Mouse (Mus musculus) macrophage (primary cell): ENCODE results near the gene Zfp473. TPM values are rescaled to one million over a fixed set of nuclear protein-coding genes. Genes with fewer than 3 reads are reported as not detected.
"Not testable (repeated sequence)": the region's sequence is repeated elsewhere in the genome, so short reads cannot be mapped to it uniquely, and the experiment has no call there.

Experiments
- H3K27ac ChIP-seq: fragments of 350-480 bp; formaldehyde crosslinking; 2 replicates; pipeline ENCODE4 v1.9.0; 2021
- H3K36me3 ChIP-seq: fragments of 350-480 bp; formaldehyde crosslinking; 2 replicates; pipeline ENCODE4 v1.9.0; 2021; ENCODE audit errors: inconsistent target
- H3K4me3 ChIP-seq: fragments of 350-480 bp; formaldehyde crosslinking; 2 replicates; pipeline ENCODE4 v1.9.0; 2021; ENCODE audit errors: inconsistent target
- H3K79me2 ChIP-seq: fragments of 350-480 bp; formaldehyde crosslinking; 2 replicates; pipeline ENCODE4 v1.9.0; 2021; ENCODE audit errors: inconsistent target
- WGBS: methylation state at CpG from one replicate; pipeline ENCODE4 v1.1.7; 2026; ENCODE audit warnings: inconsistent platforms; ENCODE audit not compliant: missing documents; 5-methylcytosine and 5-hydroxymethylcytosine counted together
- polyA plus RNA-seq: library from polyadenylated mRNA; stranded (reverse); fragments of 250-400 nt; gene quantifications from 3 replicates; pipeline ENCODE4 v1.2.4, GENCODE M21; 2018; ENCODE audit warnings: inconsistent platforms

Gene Zfp473
- polyA plus RNA-seq, 1 experiment from 2014 or later = 0.30 TPM

GRCm38 (mm10) chr7:44744270-44744669 is 6.6 kb downstream of the Zfp473 start:
- no peaks in the 10 kb centered on the region for H3K36me3 ChIP-seq
- peaks cover 6% of the 10 kb centered on the region for H3K79me2 ChIP-seq
- H3K4me3 ChIP-seq = no peak overlapping the region
- H3K27ac ChIP-seq = no peak overlapping the region
- WGBS = 93% methylated on average over 9 of the region's 9 CpGs

GRCm38 (mm10) chr7:44741361-44741760 is 9.5 kb downstream of the Zfp473 start:
- Histone ChIP-seq H3K79me2 (no peaks in the 10 kb centered on the region), H3K27ac (no peak overlapping the region), H3K4me3 (no peak overlapping the region), H3K36me3 (no peaks in the 10 kb centered on the region)
- WGBS = 86% methylated on average over 8 of the region's 8 CpGs

- Histone ChIP-seq H3K27ac (no peak overlapping the region), H3K79me2 (no peaks in the 10 kb centered on the region), H3K4me3 (no peak overlapping the region), H3K36me3 (no peaks in the 10 kb centered on the region)
- WGBS = 85% methylated on average over 9 of the region's 9 CpGs
Measured at GRCm38 (mm10) chr7:44733723-44734122, 17.1 kb downstream of the Zfp473 start.

GRCm38 (mm10) chr7:44728082-44728975 is 22.5 kb downstream of the Zfp473 start:
- no peak overlapping the region for H3K4me3 ChIP-seq
- no peaks in the 10 kb centered on the region for H3K79me2 ChIP-seq
- H3K36me3 ChIP-seq = no peaks in the 10 kb centered on the region
- 92% methylated on average over 11 of the region's 11 CpGs for WGBS
- H3K27ac ChIP-seq = no peak overlapping the region

GRCm38 (mm10) chr7:44727151-44727550 is 23.7 kb downstream of the Zfp473 start:
- WGBS = 83% methylated on average over 5 of the region's 5 CpGs
- Histone ChIP-seq H3K36me3 (no peaks in the 10 kb centered on the region), H3K27ac (no peak overlapping the region), H3K79me2 (no peaks in the 10 kb centered on the region), H3K4me3 (no peak overlapping the region)

GRCm38 (mm10) chr7:44726343-44726742 is 24.5 kb downstream of the Zfp473 start:
- Histone ChIP-seq H3K79me2 (no peaks in the 10 kb centered on the region), H3K36me3 (no peaks in the 10 kb centered on the region), H3K4me3 (no peak overlapping the region), H3K27ac (no peak overlapping the region)
- WGBS = 66% methylated on average over 6 of the region's 6 CpGs

GRCm38 (mm10) chr7:44724316-44724715 is 26.5 kb downstream of the Zfp473 start:
- WGBS = 18% methylated on average over 7 of the region's 7 CpGs
- Histone ChIP-seq H3K36me3 (no peaks in the 10 kb centered on the region), H3K27ac (no peak overlapping the region), H3K79me2 (no peaks in the 10 kb centered on the region), H3K4me3 (no peak overlapping the region)

GRCm38 (mm10) chr7:44722058-44722457 is 28.8 kb downstream of the Zfp473 start:
- Histone ChIP-seq H3K36me3 (no peaks in the 10 kb centered on the region), H3K79me2 (no peaks in the 10 kb centered on the region), H3K4me3 (no peak overlapping the region), H3K27ac (no peak overlapping the region)
- 70% methylated on average over 5 of the region's 5 CpGs for WGBS

- H3K79me2 ChIP-seq = no peaks in the 10 kb centered on the region
- no peaks in the 10 kb centered on the region for H3K36me3 ChIP-seq
- no peak overlapping the region for H3K27ac ChIP-seq
- H3K4me3 ChIP-seq = no peak overlapping the region
- WGBS = 92% methylated on average over 5 of the region's 5 CpGs
Measured at GRCm38 (mm10) chr7:44709881-44710280, 41.0 kb downstream of the Zfp473 start.

GRCm38 (mm10) chr7:44708574-44708973 is 42.3 kb downstream of the Zfp473 start, which contains the start of gene Izumo2:
Gene Izumo2, plus strand, starts transcription at chr7:44708742.
- no peaks in the 10 kb centered on the region for H3K36me3 ChIP-seq
- 83% methylated on average over 14 of the region's 14 CpGs for WGBS

GRCm38 (mm10) chr7:44708093-44708492 is 42.8 kb downstream of the Zfp473 start:
- not testable (repeated sequence) for H3K27ac ChIP-seq, H3K79me2 ChIP-seq, H3K4me3 ChIP-seq, H3K36me3 ChIP-seq
- 89% methylated on average over 5 of the region's 6 CpGs for WGBS

More at GRCm38 (mm10) chr7:44708574-44708973, 42.3 kb downstream of the Zfp473 start, which contains the start of gene Izumo2:
- Histone ChIP-seq H3K79me2 (no peaks in the 10 kb centered on the region), H3K27ac (no peak within 1 kb of the TSS), H3K4me3 (no peak within 1 kb of the TSS)

- Histone ChIP-seq H3K36me3 (no peaks in the 10 kb centered on the region), H3K4me3 (no peak overlapping the region), H3K27ac (no peak overlapping the region), H3K79me2 (no peaks in the 10 kb centered on the region)
- 94% methylated on average over 5 of the region's 5 CpGs for WGBS
Measured at GRCm38 (mm10) chr7:44707169-44707675, 43.6 kb downstream of the Zfp473 start.

- Histone ChIP-seq H3K27ac (no peak overlapping the region), H3K4me3 (no peak overlapping the region), H3K36me3 (no peaks in the 10 kb centered on the region), H3K79me2 (no peaks in the 10 kb centered on the region)
Measured at GRCm38 (mm10) chr7:44706322-44706721, 44.5 kb downstream of the Zfp473 start.

- Histone ChIP-seq H3K4me3 (no peak overlapping the region), H3K36me3 (no peaks in the 10 kb centered on the region), H3K27ac (no peak overlapping the region), H3K79me2 (no peaks in the 10 kb centered on the region)
- 91% methylated on average over 4 of the region's 4 CpGs for WGBS
Measured at GRCm38 (mm10) chr7:44705086-44705485, 45.8 kb downstream of the Zfp473 start.

GRCm38 (mm10) chr7:44704363-44704762 is 46.5 kb downstream of the Zfp473 start:
- H3K79me2 ChIP-seq = no peaks in the 10 kb centered on the region
- H3K27ac ChIP-seq = no peak overlapping the region
- H3K36me3 ChIP-seq = no peaks in the 10 kb centered on the region
- WGBS = 63% methylated on average over 3 of the region's 3 CpGs
- no peak overlapping the region for H3K4me3 ChIP-seq
